Mouse (Mus musculus) small intestine, adult 2 months (tissue): ENCODE data around the gene Irx4. TPM values are rescaled to one million over a fixed set of nuclear protein-coding genes. Genes with fewer than 3 reads are reported as not detected.
A peak's percentile ranks its signal among the peaks of the same experiment; 100 is the strongest.

ENCODE experiments used
- H3K27ac ChIP-seq: fragments of 200-500 bp; 2 replicates; pipeline ENCODE4 v1.5.1; 2012; ENCODE audit warnings: low read depth, low read length, control low read depth, inconsistent platforms; ENCODE audit not compliant: insufficient read depth
- H3K27me3 ChIP-seq: fragments of 200-500 bp; 2 replicates; pipeline ENCODE4 v1.6.1; 2012; ENCODE audit warnings: mild to moderate bottlenecking, moderate library complexity, low read length, inconsistent platforms; ENCODE audit not compliant: control insufficient read depth, insufficient read depth
- H3K36me3 ChIP-seq: fragments of 200-500 bp; 2 replicates; pipeline ENCODE4 v1.6.1; 2012; ENCODE audit warnings: mild to moderate bottlenecking, low read length, control low read depth, inconsistent platforms; ENCODE audit not compliant: control insufficient read depth, insufficient read depth
- H3K4me1 ChIP-seq: fragments of 200-500 bp; 2 replicates; pipeline ENCODE4 v1.6.1; 2012; ENCODE audit warnings: low read length, inconsistent platforms, mixed read lengths; ENCODE audit not compliant: control insufficient read depth, insufficient read depth, insufficient read length
- H3K4me3 ChIP-seq: fragments of 200-500 bp; 2 replicates; pipeline ENCODE4 v1.5.1; 2012; ENCODE audit warnings: low read depth, mild to moderate bottlenecking, control low read depth, inconsistent platforms, low read length, moderate library complexity
- CTCF ChIP-seq: fragments of 200-500 bp; IDR thresholded peaks from 2 replicates; pipeline ENCODE4 v1.5.1; 2012; ENCODE audit warnings: low read depth, mild to moderate bottlenecking, control low read depth, inconsistent platforms, low read length, moderate library complexity, mixed read lengths; ENCODE audit not compliant: insufficient replicate concordance, insufficient read length; ENCODE audit errors: extremely low read depth
- POLR2A ChIP-seq: fragments of 200-500 bp; IDR thresholded peaks from 2 replicates; pipeline ENCODE4 v1.6.1; 2012; ENCODE audit warnings: low read depth, mild to moderate bottlenecking, control low read depth, inconsistent platforms, low read length, moderate library complexity
- WGBS: fragments of 180-500 bp; shearing (Covaris S2); methylation state at CpG from one replicate; pipeline ENCODE4 v1.1.7; 2018; 5-methylcytosine and 5-hydroxymethylcytosine counted together
- polyA plus RNA-seq: library from polyadenylated mRNA; depleted of rRNA; stranded (reverse); fragments of >200 nt; gene quantifications from 2 replicates; pipeline ENCODE4 v1.2.3, GENCODE M21; 2012

The Irx4 gene
- polyA plus RNA-seq, 1 experiment = 0.34 TPM

DNA sequence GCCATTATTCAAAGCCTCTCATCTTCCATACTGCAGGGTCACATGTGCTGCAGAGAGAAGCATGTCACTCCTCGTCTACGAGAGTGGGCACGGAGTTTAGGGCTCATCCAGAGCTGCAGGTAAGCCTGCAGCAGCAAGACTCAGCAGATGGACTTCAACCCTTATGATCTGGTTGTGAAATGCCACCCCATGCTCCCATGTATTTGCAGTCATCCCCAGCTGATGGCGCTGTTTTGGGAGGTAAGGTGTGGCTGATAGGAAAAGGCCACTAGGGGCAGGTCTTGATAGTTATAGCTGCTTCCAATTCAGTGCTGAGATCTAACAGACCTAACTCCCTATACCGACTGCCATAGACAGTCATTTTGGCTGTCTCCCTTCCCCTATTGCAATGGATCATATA, 8.3 kb upstream of the Irx4 start:
- 33% methylated on average over 5 of the region's 5 CpGs for WGBS

DNA sequence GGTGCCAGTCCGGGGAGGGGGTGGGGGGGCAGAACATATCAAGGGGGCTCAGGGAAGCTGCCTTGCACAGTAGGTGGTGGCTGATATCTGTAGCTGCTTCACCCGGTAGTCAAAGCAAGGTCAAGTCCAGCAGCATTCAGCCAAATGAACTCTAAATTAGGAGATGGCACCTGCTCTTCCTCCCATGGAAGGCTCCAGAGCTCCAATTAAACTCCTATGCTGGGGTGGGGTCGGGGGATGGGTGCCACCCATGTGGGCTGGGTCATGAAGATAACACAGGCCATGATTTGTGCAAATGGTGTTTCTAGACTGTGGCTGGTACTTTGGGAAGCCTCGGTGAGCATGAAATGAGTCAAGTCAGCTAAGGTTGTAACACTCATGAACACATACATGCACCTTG, 1.9 kb upstream of the Irx4 start:
- no peak overlapping the region for H3K27ac ChIP-seq
- 49% methylated on average over 4 of the region's 4 CpGs for WGBS
- H3K4me1 ChIP-seq = no peaks in the 10 kb centered on the region
- peaks cover 38% of the 10 kb centered on the region for H3K27me3 ChIP-seq
- H3K4me3 ChIP-seq = no peak overlapping the region
- no peaks in the 10 kb centered on the region for H3K36me3 ChIP-seq
- TF ChIP-seq POLR2A (no peak), CTCF (no peak)

More for the DNA sequence above, 8.3 kb upstream of the Irx4 start:
- Histone ChIP-seq H3K27ac (no peak overlapping the region), H3K4me3 (no peak overlapping the region), H3K27me3 (peaks cover under 1% of the 10 kb centered on the region; the same call in 1 of the 2 replicates), H3K36me3 (no peaks in the 10 kb centered on the region), H3K4me1 (no peaks in the 10 kb centered on the region)
- peak; percentile 51; the same call in 1 of the 2 replicates for TF ChIP-seq CTCF
- no peak for TF ChIP-seq POLR2A

DNA sequence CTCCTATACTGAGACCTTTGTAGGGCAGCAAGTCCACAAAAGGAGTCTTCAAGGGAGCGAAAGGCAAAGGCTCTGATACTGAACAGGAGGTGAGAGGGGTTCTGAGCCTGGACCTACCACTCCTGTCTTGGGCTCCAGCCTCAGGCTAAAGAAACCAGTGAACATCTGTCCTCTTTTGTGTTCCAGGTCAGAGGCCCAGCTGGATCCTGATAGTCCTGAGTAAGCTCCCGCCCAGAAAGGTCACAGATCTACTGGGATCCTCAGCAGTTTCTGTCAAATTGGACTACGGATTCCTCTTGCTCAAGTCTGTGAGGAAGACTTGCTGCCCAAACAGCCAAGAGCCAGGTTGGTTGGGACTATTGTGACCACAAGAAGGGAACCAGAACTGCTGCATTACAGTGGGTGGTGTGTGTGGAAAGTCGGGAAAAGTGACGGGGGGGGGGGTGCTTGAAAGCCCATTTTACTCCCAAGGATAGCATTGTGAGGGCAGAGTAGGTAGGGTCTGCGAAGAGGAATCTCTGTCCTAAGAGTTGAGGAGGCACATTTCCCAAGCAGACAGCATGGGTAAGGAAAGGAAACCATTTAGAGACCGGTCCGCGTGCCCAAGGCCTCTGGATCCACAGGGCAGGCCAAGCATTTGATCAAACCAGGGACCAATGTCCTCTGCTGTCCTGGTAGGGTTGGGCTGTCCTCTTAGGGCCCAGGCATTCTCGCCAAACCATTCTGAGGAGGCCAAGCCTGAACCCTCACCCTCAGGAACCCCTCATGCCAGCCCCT, 514 bp upstream of the Irx4 start:
- Histone ChIP-seq H3K27me3 (peaks cover 43% of the 10 kb centered on the region), H3K27ac (no peak overlapping the region), H3K4me1 (no peaks in the 10 kb centered on the region), H3K36me3 (no peaks in the 10 kb centered on the region), H3K4me3 (no peak overlapping the region)
- TF ChIP-seq CTCF = no peak
- 41% methylated on average over 10 of the region's 10 CpGs for WGBS

DNA sequence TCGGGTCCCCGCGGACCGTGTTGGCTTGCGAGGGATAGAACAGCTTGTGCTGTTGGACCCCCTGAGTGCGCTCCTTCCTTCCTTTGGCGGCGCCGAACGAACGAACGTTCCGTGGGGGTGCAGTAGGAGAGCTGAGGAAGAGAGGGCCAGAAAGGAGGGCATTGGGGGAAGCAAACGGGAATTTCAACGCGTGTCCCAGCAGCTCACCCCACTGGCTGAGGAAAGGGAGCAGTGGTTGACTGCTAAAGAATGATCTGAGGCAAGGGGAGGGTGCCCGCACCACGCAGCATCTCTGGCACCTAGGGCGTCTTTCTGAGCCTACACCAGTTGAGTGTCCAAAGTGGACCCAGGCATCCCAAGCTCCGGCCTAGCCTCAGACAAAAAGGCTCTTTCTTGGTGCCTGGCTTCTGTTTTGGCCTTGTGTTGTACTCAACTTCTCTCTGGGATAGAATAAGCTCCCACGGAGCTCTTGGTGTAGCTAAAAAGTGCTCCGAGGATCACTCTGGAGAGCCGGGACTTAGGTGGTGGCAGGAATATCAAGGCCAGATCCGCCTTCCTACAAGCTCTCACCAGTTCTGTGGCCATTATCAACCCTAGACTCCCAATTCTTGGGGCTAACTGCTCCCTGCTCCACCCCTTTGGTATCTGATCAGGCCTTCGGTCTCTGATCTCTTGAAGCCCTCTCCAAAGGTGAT, 904 bp downstream of the Irx4 start:
- H3K27ac ChIP-seq = no peak overlapping the region
- H3K36me3 ChIP-seq = no peaks in the 10 kb centered on the region
- no peak overlapping the region for H3K4me3 ChIP-seq
- WGBS = 18% methylated on average over 25 of the region's 25 CpGs
- peaks cover 50% of the 10 kb centered on the region for H3K27me3 ChIP-seq
- TF ChIP-seq CTCF (no peak), POLR2A (no peak)
- peaks cover 4% of the 10 kb centered on the region; the same call in 1 of the 2 replicates for H3K4me1 ChIP-seq

DNA sequence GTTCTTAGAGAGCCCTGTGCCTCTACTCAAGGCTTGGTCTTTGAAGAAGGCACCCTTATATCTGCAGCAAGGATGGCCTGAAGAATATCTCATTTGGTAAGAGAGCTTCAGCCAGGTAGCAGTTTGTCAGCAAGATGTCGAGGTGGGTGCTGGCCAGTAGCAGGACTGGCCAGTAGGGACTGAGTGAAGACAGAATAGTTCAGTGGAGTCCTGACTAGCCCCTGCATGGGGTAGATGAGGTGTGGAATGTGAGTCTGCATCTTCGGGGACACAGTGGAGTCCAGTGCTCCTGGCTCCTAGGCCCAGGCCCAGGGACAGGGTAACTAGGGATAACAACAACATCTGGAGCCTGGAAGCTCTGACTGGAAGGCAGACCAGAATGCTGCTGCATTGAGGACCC, 1.6 kb downstream of the Irx4 start:
- H3K4me3 ChIP-seq = no peak overlapping the region
- H3K36me3 ChIP-seq = no peaks in the 10 kb centered on the region
- H3K27ac ChIP-seq = no peak overlapping the region
- peaks cover 50% of the 10 kb centered on the region for H3K27me3 ChIP-seq
- TF ChIP-seq POLR2A = no peak
- no peak for TF ChIP-seq CTCF
- WGBS = 56% methylated on average over 2 of the region's 2 CpGs
- H3K4me1 ChIP-seq = peaks cover 4% of the 10 kb centered on the region; the same call in 1 of the 2 replicates

DNA sequence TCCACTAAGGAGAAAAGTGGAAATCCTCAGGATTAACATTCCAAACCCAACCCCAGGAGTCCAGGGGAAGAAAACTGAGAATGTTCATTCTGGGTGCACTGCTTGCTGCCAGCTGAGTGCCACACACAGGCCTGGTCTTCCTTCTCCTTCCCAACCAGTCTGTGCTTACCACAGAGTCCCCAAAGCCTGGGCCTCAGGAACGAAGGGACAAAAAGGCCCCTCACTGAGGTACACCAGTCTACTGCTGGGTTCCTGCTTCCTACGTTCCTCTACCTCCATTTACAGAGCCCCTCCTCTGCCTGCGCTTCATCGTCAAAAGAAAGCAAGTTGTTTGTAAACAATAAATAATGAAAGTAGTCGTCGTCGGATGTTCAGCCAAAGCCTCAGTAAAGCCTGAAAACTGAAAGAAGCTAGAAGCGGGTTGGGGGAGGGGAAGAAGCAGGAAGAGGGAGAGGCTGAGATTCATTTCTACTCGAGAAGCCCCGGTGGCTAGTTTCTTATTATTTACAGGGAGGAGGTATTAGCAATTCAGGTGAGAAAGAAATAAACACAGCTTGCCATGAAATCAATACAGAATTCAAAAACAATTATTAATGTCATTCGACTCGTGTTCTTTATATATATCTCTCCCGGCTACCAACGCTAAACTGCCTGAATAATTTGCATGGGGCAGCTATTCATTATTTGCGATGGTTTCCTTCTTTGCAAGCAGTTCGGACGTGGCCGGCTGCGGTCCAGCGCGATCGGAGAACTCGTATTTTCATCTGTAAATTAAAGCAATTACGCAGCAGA, 2.3 kb downstream of the Irx4 start:
- Histone ChIP-seq H3K4me1 (peaks cover 4% of the 10 kb centered on the region; the same call in 1 of the 2 replicates), H3K27me3 (peaks cover 48% of the 10 kb centered on the region), H3K4me3 (peak overlapping the region; percentile 9; the same call in 1 of the 2 replicates), H3K36me3 (no peaks in the 10 kb centered on the region), H3K27ac (no peak overlapping the region)
- 18% methylated on average over 24 of the region's 24 CpGs for WGBS
- TF ChIP-seq POLR2A (no peak), CTCF (no peak)

DNA sequence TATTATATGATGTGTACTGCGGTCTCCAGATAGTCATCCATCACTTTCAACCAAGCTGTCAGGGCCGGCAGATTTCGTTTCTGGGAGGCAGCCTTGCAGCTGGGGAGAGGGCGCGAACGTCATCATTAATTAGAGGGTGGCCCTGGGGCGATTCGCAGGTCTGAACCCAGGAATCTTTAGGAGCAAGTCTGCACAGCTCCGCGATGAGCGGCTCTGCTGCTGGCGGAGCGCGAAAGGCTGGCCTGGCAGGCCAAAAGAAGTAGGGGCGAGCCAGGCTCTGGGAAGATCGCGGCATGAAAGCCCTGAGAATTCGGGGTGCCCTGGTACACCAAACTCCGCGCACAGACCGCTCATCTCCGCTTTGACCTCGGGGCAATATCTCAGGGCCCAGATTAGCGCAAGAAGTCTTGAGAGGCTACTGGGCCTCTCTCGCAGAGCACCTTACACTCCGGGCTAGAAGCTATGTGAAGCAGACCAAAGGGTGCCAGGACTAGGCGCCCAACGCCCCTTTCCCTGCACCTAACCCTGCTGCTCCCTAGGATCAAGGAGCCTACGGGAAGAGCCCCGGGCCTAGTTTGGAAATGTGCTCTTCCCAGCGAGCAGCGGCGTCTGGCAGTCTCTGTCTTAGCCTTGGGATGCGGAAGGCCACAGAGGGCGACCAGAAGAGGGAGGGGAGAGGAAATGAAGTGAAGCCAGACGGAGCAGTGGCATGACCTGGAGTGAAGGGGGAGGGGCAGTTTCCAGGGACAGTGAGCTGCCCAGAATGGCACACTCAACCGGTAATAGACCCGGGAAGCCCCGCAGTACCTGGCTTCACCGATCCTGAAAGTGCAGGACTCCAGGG, 3.1 kb downstream of the Irx4 start:
- 20% methylated on average over 40 of the region's 40 CpGs for WGBS
- TF ChIP-seq CTCF = no peak
- no peak for TF ChIP-seq POLR2A
- no peaks in the 10 kb centered on the region for H3K36me3 ChIP-seq
- H3K27ac ChIP-seq = no peak overlapping the region
- peaks cover 48% of the 10 kb centered on the region for H3K27me3 ChIP-seq
- peaks cover 6% of the 10 kb centered on the region for H3K4me1 ChIP-seq
- peak overlapping the region; percentile 9; the same call in 1 of the 2 replicates for H3K4me3 ChIP-seq
